Mouse (Mus musculus): ENCODE results near the gene Fam227b. TPM values are rescaled to one million over a fixed set of nuclear protein-coding genes. Genes with fewer than 3 reads are reported as not detected.

Gene Fam227b
- polyA plus RNA-seq, 1 experiment: not detected

GRCm38 (mm10) chr2:126064814-126065213, 87.0 kb downstream of the Fam227b start:
- TF ChIP-seq POLR2A (IDR thresholded peaks at IDR 0.05; ENCODE audit: low read depth, low read length): no peak
- TF ChIP-seq CTCF (IDR thresholded peaks at IDR 0.05; ENCODE audit: borderline replicate concordance, insufficient read depth, low read length): no peak
- Histone ChIP-seq H3K27ac (ENCODE audit: insufficient read depth, low read length) (peak overlapping the region; percentile 93), H3K4me1 (ENCODE audit: control insufficient read depth, insufficient read depth, low read length) (peaks cover 24% of the 10 kb centered on the region), H3K4me3 (ENCODE audit: insufficient read depth, low read length) (no peak overlapping the region)

DNA sequence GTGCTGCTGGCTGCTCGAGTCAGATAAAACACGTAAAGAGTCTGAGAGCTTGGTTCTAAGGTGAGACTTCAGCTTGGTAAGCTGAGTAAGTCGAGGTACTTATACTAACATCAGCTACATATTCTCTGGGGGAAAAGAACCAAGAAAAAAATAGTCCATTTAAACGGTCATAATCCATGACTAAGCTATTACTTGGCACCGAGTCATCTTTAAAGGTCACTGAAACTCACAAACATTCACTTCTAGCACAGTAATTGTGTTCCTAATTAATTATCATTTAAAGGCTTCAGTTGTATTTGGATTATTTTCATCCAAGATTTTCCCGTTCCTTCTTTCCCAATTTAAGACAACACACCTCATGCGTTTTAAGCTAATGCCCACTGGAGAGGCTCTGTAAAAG, 88.9 kb downstream of the Fam227b start:
- H3K4me3 ChIP-seq (ENCODE audit: insufficient read depth, low read length): no peak overlapping the region
- peaks cover 21% of the 10 kb centered on the region for H3K4me1 ChIP-seq (ENCODE audit: control insufficient read depth, insufficient read depth, low read length)
- H3K27ac ChIP-seq (ENCODE audit: insufficient read depth, low read length): peak overlapping the region; percentile 81; the same call in 1 of the 2 replicates
- TF ChIP-seq CTCF (IDR thresholded peaks at IDR 0.05; ENCODE audit: borderline replicate concordance, insufficient read depth, low read length): no peak
- TF ChIP-seq POLR2A (IDR thresholded peaks at IDR 0.05; ENCODE audit: low read depth, low read length): no peak

GRCm38 (mm10) chr2:126061037-126061773, 90.6 kb downstream of the Fam227b start:
- H3K4me3 ChIP-seq (ENCODE audit: insufficient read depth, low read length): no peak overlapping the region
- peak overlapping the region; percentile 61 for H3K27ac ChIP-seq (ENCODE audit: insufficient read depth, low read length)
- TF ChIP-seq CTCF (IDR thresholded peaks at IDR 0.05; ENCODE audit: borderline replicate concordance, insufficient read depth, low read length) (no peak), POLR2A (IDR thresholded peaks at IDR 0.05; ENCODE audit: low read depth, low read length) (no peak)
- peaks cover 20% of the 10 kb centered on the region for H3K4me1 ChIP-seq (ENCODE audit: control insufficient read depth, insufficient read depth, low read length)

DNA sequence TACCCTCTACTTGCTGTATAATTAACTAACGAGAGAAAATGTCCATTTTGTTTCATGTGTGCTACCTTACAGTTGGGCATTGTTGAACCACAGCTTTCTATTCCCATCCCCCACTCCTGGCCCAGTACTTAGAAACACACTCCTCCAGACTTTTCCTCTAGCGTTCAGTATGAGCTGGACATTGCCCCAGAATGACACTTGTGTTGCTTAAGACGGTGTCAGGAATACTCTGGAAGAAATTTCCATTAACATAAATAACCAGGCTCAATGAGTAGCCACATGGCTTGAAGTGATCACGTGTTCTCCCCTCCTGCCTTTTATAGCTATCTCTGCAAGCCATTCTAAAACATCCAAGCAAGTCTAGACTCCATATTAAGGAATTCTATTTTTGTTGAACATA, 91.2 kb downstream of the Fam227b start:
- peaks cover 16% of the 10 kb centered on the region for H3K4me1 ChIP-seq (ENCODE audit: control insufficient read depth, insufficient read depth, low read length)
- H3K27ac ChIP-seq (ENCODE audit: insufficient read depth, low read length): peak overlapping the region; percentile 61; the same call in 1 of the 2 replicates
- H3K4me3 ChIP-seq (ENCODE audit: insufficient read depth, low read length): no peak overlapping the region
- TF ChIP-seq POLR2A (IDR thresholded peaks at IDR 0.05; ENCODE audit: low read depth, low read length) (no peak), CTCF (IDR thresholded peaks at IDR 0.05; ENCODE audit: borderline replicate concordance, insufficient read depth, low read length) (no peak)

- peak overlapping the region; percentile 4; the same call in 1 of the 2 replicates for H3K27ac ChIP-seq (ENCODE audit: insufficient read depth, low read length)
- peaks cover 7% of the 10 kb centered on the region for H3K4me1 ChIP-seq (ENCODE audit: control insufficient read depth, insufficient read depth, low read length)
- no peak for TF ChIP-seq POLR2A (IDR thresholded peaks at IDR 0.05; ENCODE audit: low read depth, low read length)
- no peak for TF ChIP-seq CTCF (IDR thresholded peaks at IDR 0.05; ENCODE audit: borderline replicate concordance, insufficient read depth, low read length)
- H3K4me3 ChIP-seq (ENCODE audit: insufficient read depth, low read length): no peak overlapping the region
These were observed 98.1 kb downstream of the Fam227b start for GRCm38 (mm10) chr2:126053657-126054056.

DNA sequence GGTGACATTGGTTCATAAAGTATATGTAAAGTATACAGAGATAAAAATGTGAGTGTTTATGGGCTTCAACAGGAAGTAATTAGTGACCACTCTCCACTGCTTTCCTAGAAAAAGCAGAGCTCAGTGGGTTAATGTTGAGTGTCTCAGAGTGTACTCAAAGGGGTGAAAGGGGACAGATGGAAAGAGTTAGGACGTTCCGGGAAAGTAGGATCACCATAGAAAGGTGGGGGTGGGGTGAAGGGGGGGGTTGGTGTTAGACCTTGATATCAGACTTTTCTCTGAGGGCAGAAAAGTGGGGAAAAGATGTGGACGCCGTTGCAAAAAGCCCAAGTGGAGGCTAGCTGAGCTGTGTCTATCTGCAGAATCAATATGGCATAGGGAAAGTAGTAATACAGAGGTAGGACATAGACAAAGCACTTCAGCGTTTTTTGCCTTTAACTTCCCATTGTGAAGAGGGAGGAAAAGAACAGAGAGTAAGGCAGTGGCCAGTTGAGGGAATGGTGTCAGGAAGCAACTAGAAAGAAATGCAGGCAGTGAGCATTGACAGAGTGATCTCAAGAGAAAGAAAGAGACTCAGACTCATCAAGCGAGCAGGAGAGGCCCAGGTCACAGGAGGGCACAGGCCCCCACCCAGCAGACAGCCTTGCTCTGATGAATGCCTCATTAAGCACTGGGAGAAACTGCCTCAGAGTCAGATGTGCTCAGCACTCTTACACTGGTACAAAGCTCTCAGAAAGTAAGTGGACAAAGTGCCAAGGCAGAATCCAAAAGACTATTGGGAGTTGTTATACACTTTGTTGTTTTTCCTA, 98.9 kb downstream of the Fam227b start:
- H3K27ac ChIP-seq (ENCODE audit: insufficient read depth, low read length): peak overlapping the region; percentile 86
- no peak overlapping the region for H3K4me3 ChIP-seq (ENCODE audit: insufficient read depth, low read length)
- TF ChIP-seq POLR2A (IDR thresholded peaks at IDR 0.05; ENCODE audit: low read depth, low read length): no peak
- no peak for TF ChIP-seq CTCF (IDR thresholded peaks at IDR 0.05; ENCODE audit: borderline replicate concordance, insufficient read depth, low read length)
- H3K4me1 ChIP-seq (ENCODE audit: control insufficient read depth, insufficient read depth, low read length): peaks cover 7% of the 10 kb centered on the region

DNA sequence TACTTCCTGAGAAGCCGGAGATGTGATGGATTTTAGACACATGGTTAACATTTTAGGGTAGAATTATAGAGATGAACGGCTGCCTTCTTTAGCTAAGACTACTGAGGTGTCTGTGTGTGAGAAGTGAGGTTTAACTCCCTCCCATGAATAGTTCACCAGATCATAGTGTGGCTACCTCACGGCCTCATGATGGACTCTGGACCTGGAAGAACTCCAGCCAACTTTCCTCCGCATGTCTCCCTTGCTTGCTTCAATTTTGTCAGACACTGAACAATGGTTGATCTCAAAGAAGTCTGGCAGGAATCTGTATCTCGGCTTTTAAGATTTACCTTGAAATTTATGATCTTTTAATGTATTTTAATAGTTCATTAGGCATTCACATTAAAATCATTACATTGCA, 106.2 kb downstream of the Fam227b start:
- peaks cover 16% of the 10 kb centered on the region for H3K4me1 ChIP-seq (ENCODE audit: control insufficient read depth, insufficient read depth, low read length)
- H3K27ac ChIP-seq (ENCODE audit: insufficient read depth, low read length): no peak overlapping the region
- no peak for TF ChIP-seq POLR2A (IDR thresholded peaks at IDR 0.05; ENCODE audit: low read depth, low read length)
- TF ChIP-seq CTCF (IDR thresholded peaks at IDR 0.05; ENCODE audit: borderline replicate concordance, insufficient read depth, low read length): no peak
- no peak overlapping the region for H3K4me3 ChIP-seq (ENCODE audit: insufficient read depth, low read length)

- Histone ChIP-seq H3K4me1 (ENCODE audit: control insufficient read depth, insufficient read depth, low read length) (peaks cover 19% of the 10 kb centered on the region), H3K27ac (ENCODE audit: insufficient read depth, low read length) (peak overlapping the region; percentile 13; the same call in 1 of the 2 replicates), H3K4me3 (ENCODE audit: insufficient read depth, low read length) (no peak overlapping the region)
- no peak for TF ChIP-seq CTCF (IDR thresholded peaks at IDR 0.05; ENCODE audit: borderline replicate concordance, insufficient read depth, low read length)
- no peak for TF ChIP-seq POLR2A (IDR thresholded peaks at IDR 0.05; ENCODE audit: low read depth, low read length)
These were observed 109.1 kb downstream of the Fam227b start for GRCm38 (mm10) chr2:126042674-126043073.

DNA sequence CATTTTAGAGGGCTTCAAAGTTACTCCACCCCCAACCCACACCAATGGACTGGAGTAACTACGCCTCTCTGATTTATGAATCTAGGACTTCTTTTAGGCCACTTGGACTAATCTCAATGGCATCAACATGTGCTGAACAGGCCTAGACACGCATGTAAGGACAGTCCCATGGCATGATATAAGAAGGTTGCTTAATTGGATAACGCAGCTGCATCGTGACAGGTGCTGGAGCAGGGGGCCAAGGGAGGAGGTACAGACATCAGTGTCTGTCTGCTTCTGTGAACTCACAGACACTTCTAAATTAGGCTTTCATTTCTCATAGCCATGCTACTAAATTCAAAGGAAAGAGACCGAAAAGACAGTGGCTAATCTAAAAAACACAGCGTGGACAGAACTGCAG, 110.6 kb downstream of the Fam227b start:
- TF ChIP-seq POLR2A (IDR thresholded peaks at IDR 0.05; ENCODE audit: low read depth, low read length) (no peak), CTCF (IDR thresholded peaks at IDR 0.05; ENCODE audit: borderline replicate concordance, insufficient read depth, low read length) (no peak)
- no peak overlapping the region for H3K4me3 ChIP-seq (ENCODE audit: insufficient read depth, low read length)
- peaks cover 19% of the 10 kb centered on the region for H3K4me1 ChIP-seq (ENCODE audit: control insufficient read depth, insufficient read depth, low read length)
- H3K27ac ChIP-seq (ENCODE audit: insufficient read depth, low read length): peak overlapping the region; percentile 12; the same call in 1 of the 2 replicates

GRCm38 (mm10) chr2:126040651-126041050, 111.2 kb downstream of the Fam227b start:
- Histone ChIP-seq H3K27ac (ENCODE audit: insufficient read depth, low read length) (peak overlapping the region; percentile 12; the same call in 1 of the 2 replicates), H3K4me1 (ENCODE audit: control insufficient read depth, insufficient read depth, low read length) (peaks cover 19% of the 10 kb centered on the region), H3K4me3 (ENCODE audit: insufficient read depth, low read length) (no peak overlapping the region)
- TF ChIP-seq POLR2A (IDR thresholded peaks at IDR 0.05; ENCODE audit: low read depth, low read length) (no peak), CTCF (IDR thresholded peaks at IDR 0.05; ENCODE audit: borderline replicate concordance, insufficient read depth, low read length) (no peak)

Data from embryonic fibroblast, embryonic 13.5 days (primary cell).